Mouse (Mus musculus): ENCODE data around the gene Slc17a3.

Slc17a3 gene

GRCm38 (mm10) chr13:23839308-23839707, at the start of gene Slc17a3:
Gene Slc17a3 (plus strand): TSS chr13:23839434.
- no peak for DNase-seq (ENCODE audit: low spot score in 2 of 2)

GRCm38 (mm10) chr13:23792520-23792919, 46.7 kb upstream of the Slc17a3 start:
- peak in 1 of 2 experiments; percentile 66 for DNase-seq (ENCODE audit: low spot score in 2 of 2)

- DNase-seq (ENCODE audit: low spot score in 2 of 2) = no peak
These were observed 39.8 kb upstream of the Slc17a3 start for GRCm38 (mm10) chr13:23799405-23799804.

- no peak for DNase-seq (ENCODE audit: low spot score in 2 of 2)
These were observed 34.7 kb upstream of the Slc17a3 start for GRCm38 (mm10) chr13:23804532-23804931.

- no peak for DNase-seq (ENCODE audit: low spot score in 2 of 2)
These were observed 32.7 kb upstream of the Slc17a3 start, which contains the start of gene Slc17a2 for GRCm38 (mm10) chr13:23806422-23807052. Gene Slc17a2 (plus strand): TSS chr13:23806993.

GRCm38 (mm10) chr13:23816148-23816547, 23.1 kb upstream of the Slc17a3 start:
- DNase-seq (ENCODE audit: low spot score in 2 of 2) = no peak

- no peak for DNase-seq (ENCODE audit: low spot score in 2 of 2)
These were observed 18.9 kb upstream of the Slc17a3 start for GRCm38 (mm10) chr13:23820179-23820940.

- no peak for DNase-seq (ENCODE audit: low spot score in 2 of 2)
These were observed 17.0 kb upstream of the Slc17a3 start for GRCm38 (mm10) chr13:23822213-23822612.

- DNase-seq (ENCODE audit: low spot score in 2 of 2) = no peak
These were observed 12.6 kb upstream of the Slc17a3 start for GRCm38 (mm10) chr13:23826606-23827005.

GRCm38 (mm10) chr13:23833053-23833452, 6.2 kb upstream of the Slc17a3 start:
- peak in 1 of 2 experiments; percentile 22 for DNase-seq (ENCODE audit: low spot score in 2 of 2)

GRCm38 (mm10) chr13:23834836-23835235, 4.4 kb upstream of the Slc17a3 start:
- DNase-seq (ENCODE audit: low spot score in 2 of 2) = no peak

GRCm38 (mm10) chr13:23836630-23837029, 2.6 kb upstream of the Slc17a3 start:
- no peak for DNase-seq (ENCODE audit: low spot score in 2 of 2)

GRCm38 (mm10) chr13:23845851-23846250, 6.6 kb downstream of the Slc17a3 start:
- no peak for DNase-seq (ENCODE audit: low spot score in 2 of 2)

- DNase-seq (ENCODE audit: low spot score in 2 of 2) = no peak
These were observed 10.1 kb downstream of the Slc17a3 start for GRCm38 (mm10) chr13:23849299-23849698.

- no peak for DNase-seq (ENCODE audit: low spot score in 2 of 2)
These were observed 17.2 kb downstream of the Slc17a3 start for GRCm38 (mm10) chr13:23856401-23856800.

GRCm38 (mm10) chr13:23861815-23862214, 22.6 kb downstream of the Slc17a3 start:
- DNase-seq (ENCODE audit: low spot score in 2 of 2) = no peak

GRCm38 (mm10) chr13:23864711-23865110, 25.5 kb downstream of the Slc17a3 start:
- no peak for DNase-seq (ENCODE audit: low spot score in 2 of 2)

GRCm38 (mm10) chr13:23866086-23866710, 27.0 kb downstream of the Slc17a3 start:
- DNase-seq (ENCODE audit: low spot score in 2 of 2) = no peak

- no peak for DNase-seq (ENCODE audit: low spot score in 2 of 2)
These were observed 27.8 kb downstream of the Slc17a3 start for GRCm38 (mm10) chr13:23867000-23867399.

- no peak for DNase-seq (ENCODE audit: low spot score in 2 of 2)
These were observed 28.2 kb downstream of the Slc17a3 start, which contains the start of gene Slc17a1 for GRCm38 (mm10) chr13:23867405-23867804. Gene Slc17a1 (plus strand): TSS chr13:23867750.

- no peak for DNase-seq (ENCODE audit: low spot score in 2 of 2)
These were observed 29.7 kb downstream of the Slc17a3 start for GRCm38 (mm10) chr13:23868790-23869533.

GRCm38 (mm10) chr13:23869996-23870395, 30.8 kb downstream of the Slc17a3 start:
- no peak for DNase-seq (ENCODE audit: low spot score in 2 of 2)
